Mouse (Mus musculus): ENCODE measurements at regions not wholly inside any gene's neighbourhood (a gene's known extent, or its start where the extent isn't known, plus 50 kb on each side); places are given as distances from the start of the nearest gene placed in this dataset.

DNA sequence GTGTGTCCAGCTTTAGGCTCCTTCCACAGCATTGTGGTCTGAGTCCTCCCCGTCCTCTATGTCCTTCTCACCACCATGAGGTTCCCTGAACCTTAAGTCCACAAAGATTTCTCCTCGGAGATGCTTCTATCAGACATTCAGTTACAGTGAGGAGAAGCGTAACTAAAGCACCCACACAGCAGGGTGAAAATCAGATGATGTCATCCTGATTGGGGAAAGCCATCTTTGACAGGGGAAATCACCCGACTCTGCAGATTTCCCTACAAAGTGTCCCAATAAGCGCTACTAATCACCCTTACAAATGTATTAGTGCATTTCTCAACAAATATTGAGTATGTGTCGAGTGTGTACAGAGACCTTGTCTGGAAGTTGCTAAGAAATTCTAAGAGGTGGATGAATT is 484.8 kb upstream of the Gm19410 start:
- Histone ChIP-seq H3K27me3 (replicated peaks; ENCODE audit: control insufficient read depth, insufficient read depth, low read length) (no peaks in the 10 kb centered on the region), H3K4me2 (ENCODE audit: low read length) (no peak overlapping the region), H3K36me3 (ENCODE audit: control insufficient read depth, insufficient read depth, low read length) (no peaks in the 10 kb centered on the region), H3K9ac (ENCODE audit: low read length) (no peak overlapping the region), H3K9me3 (replicated peaks; ENCODE audit: control insufficient read depth, low read length) (no peaks in the 10 kb centered on the region), H3K4me1 (ENCODE audit: control insufficient read depth, insufficient read depth, low read length) (peaks cover 5% of the 10 kb centered on the region; the same call in 1 of the 2 replicates), H3K4me3 (ENCODE audit: low read depth, low read length) (no peak overlapping the region), H3K27ac (ENCODE audit: low read depth, low read length) (no peak overlapping the region)
- DNase-seq (ENCODE audit: low spot score) = no peak
- 90% methylated on average over 6 of the region's 6 CpGs for WGBS
- ATAC-seq = no peak

GRCm38 (mm10) chr8:35283366-35283765 is 482.2 kb upstream of the Gm19410 start:
- Histone ChIP-seq H3K4me3 (ENCODE audit: low read depth, low read length) (no peak overlapping the region), H3K27ac (ENCODE audit: low read depth, low read length) (no peak overlapping the region), H3K4me1 (ENCODE audit: control insufficient read depth, insufficient read depth, low read length) (no peaks in the 10 kb centered on the region), H3K27me3 (replicated peaks; ENCODE audit: control insufficient read depth, insufficient read depth, low read length) (no peaks in the 10 kb centered on the region), H3K9ac (ENCODE audit: low read length) (no peak overlapping the region), H3K9me3 (replicated peaks; ENCODE audit: control insufficient read depth, low read length) (no peaks in the 10 kb centered on the region), H3K36me3 (ENCODE audit: control insufficient read depth, insufficient read depth, low read length) (no peaks in the 10 kb centered on the region), H3K4me2 (ENCODE audit: low read length) (no peak overlapping the region)
- DNase-seq (ENCODE audit: low spot score) = peak; percentile 60
- WGBS = 72% methylated on average over 9 of the region's 9 CpGs
- no peak for ATAC-seq

- no peak for DNase-seq (ENCODE audit: low spot score)
- ATAC-seq = no peak
- Histone ChIP-seq H3K4me2 (ENCODE audit: low read length) (no peak overlapping the region), H3K9me3 (replicated peaks; ENCODE audit: control insufficient read depth, low read length) (no peaks in the 10 kb centered on the region), H3K27ac (ENCODE audit: low read depth, low read length) (no peak overlapping the region), H3K27me3 (replicated peaks; ENCODE audit: control insufficient read depth, insufficient read depth, low read length) (no peaks in the 10 kb centered on the region), H3K36me3 (ENCODE audit: control insufficient read depth, insufficient read depth, low read length) (no peaks in the 10 kb centered on the region), H3K9ac (ENCODE audit: low read length) (no peak overlapping the region), H3K4me3 (ENCODE audit: low read depth, low read length) (no peak overlapping the region), H3K4me1 (ENCODE audit: control insufficient read depth, insufficient read depth, low read length) (no peaks in the 10 kb centered on the region; the same call in 1 of the 2 replicates)
- WGBS = 66% methylated on average over 5 of the region's 5 CpGs
Measured at GRCm38 (mm10) chr8:35289018-35289417, 476.6 kb upstream of the Gm19410 start.

GRCm38 (mm10) chr8:35289967-35290366 is 475.6 kb upstream of the Gm19410 start:
- H3K36me3 ChIP-seq (ENCODE audit: control insufficient read depth, insufficient read depth, low read length) = no peaks in the 10 kb centered on the region
- no peak overlapping the region for H3K9ac ChIP-seq (ENCODE audit: low read length)
- H3K27me3 ChIP-seq (replicated peaks; ENCODE audit: control insufficient read depth, insufficient read depth, low read length) = no peaks in the 10 kb centered on the region
- no peaks in the 10 kb centered on the region for H3K9me3 ChIP-seq (replicated peaks; ENCODE audit: control insufficient read depth, low read length)
- no peak overlapping the region for H3K4me3 ChIP-seq (ENCODE audit: low read depth, low read length)
- no peak for DNase-seq (ENCODE audit: low spot score)
- no peak overlapping the region for H3K27ac ChIP-seq (ENCODE audit: low read depth, low read length)
- no peak overlapping the region for H3K4me2 ChIP-seq (ENCODE audit: low read length)
- no peaks in the 10 kb centered on the region; the same call in 1 of the 2 replicates for H3K4me1 ChIP-seq (ENCODE audit: control insufficient read depth, insufficient read depth, low read length)
- no peak for ATAC-seq
- WGBS = 85% methylated on average over 4 of the region's 4 CpGs

GRCm38 (mm10) chr8:35293437-35294126 is 472.0 kb upstream of the Gm19410 start:
- 81% methylated on average over 14 of the region's 14 CpGs for WGBS

DNA sequence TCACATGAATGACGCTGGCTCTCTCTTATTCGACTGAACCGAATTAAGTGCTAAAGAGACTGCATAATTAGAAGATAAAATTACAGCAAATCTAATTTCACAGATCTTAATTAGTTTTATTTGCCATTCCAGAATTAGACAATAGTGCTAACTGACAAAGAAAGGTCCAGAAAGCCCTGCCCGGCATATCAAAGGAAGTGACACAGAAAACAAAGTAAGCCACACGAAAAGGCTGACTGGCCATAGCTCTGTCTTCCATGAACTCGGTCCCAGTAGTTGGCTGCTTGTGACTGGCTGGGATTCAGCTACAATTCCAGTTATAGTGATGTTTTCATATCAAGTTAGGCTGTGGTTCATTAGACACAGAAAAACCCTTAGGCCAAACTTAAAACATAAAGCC is 468.7 kb upstream of the Gm19410 start:
- Histone ChIP-seq H3K4me1 (ENCODE audit: control insufficient read depth, insufficient read depth, low read length) (peaks cover 10% of the 10 kb centered on the region; the same call in 1 of the 2 replicates), H3K4me3 (ENCODE audit: low read depth, low read length) (no peak overlapping the region), H3K36me3 (ENCODE audit: control insufficient read depth, insufficient read depth, low read length) (no peaks in the 10 kb centered on the region), H3K4me2 (ENCODE audit: low read length) (no peak overlapping the region), H3K9me3 (replicated peaks; ENCODE audit: control insufficient read depth, low read length) (no peaks in the 10 kb centered on the region), H3K27me3 (replicated peaks; ENCODE audit: control insufficient read depth, insufficient read depth, low read length) (no peaks in the 10 kb centered on the region), H3K27ac (ENCODE audit: low read depth, low read length) (no peak overlapping the region), H3K9ac (ENCODE audit: low read length) (no peak overlapping the region)
- ATAC-seq (no peak), DNase-seq (ENCODE audit: low spot score) (peak; percentile 58)
- 23% methylated on average over 6 of the region's 6 CpGs for WGBS

More at GRCm38 (mm10) chr8:35293437-35294126, 472.0 kb upstream of the Gm19410 start:
- ATAC-seq = no peak
- no peak overlapping the region for H3K4me2 ChIP-seq (ENCODE audit: low read length)
- no peak overlapping the region for H3K27ac ChIP-seq (ENCODE audit: low read depth, low read length)
- no peaks in the 10 kb centered on the region for H3K9me3 ChIP-seq (replicated peaks; ENCODE audit: control insufficient read depth, low read length)
- H3K9ac ChIP-seq (ENCODE audit: low read length) = no peak overlapping the region
- H3K4me1 ChIP-seq (ENCODE audit: control insufficient read depth, insufficient read depth, low read length) = no peaks in the 10 kb centered on the region; the same call in 1 of the 2 replicates
- H3K27me3 ChIP-seq (replicated peaks; ENCODE audit: control insufficient read depth, insufficient read depth, low read length) = no peaks in the 10 kb centered on the region
- DNase-seq (ENCODE audit: low spot score) = no peak
- no peaks in the 10 kb centered on the region for H3K36me3 ChIP-seq (ENCODE audit: control insufficient read depth, insufficient read depth, low read length)
- no peak overlapping the region for H3K4me3 ChIP-seq (ENCODE audit: low read depth, low read length)

GRCm38 (mm10) chr8:35299088-35299487 is 466.5 kb upstream of the Gm19410 start:
- no peaks in the 10 kb centered on the region for H3K27me3 ChIP-seq (replicated peaks; ENCODE audit: control insufficient read depth, insufficient read depth, low read length)
- H3K27ac ChIP-seq (ENCODE audit: low read depth, low read length) = no peak overlapping the region
- 0 out of 2 replicates have a peak, but pooled peaks cover 10% of the 10 kb centered on the region for H3K4me1 ChIP-seq (ENCODE audit: control insufficient read depth, insufficient read depth, low read length)
- no peak overlapping the region for H3K9ac ChIP-seq (ENCODE audit: low read length)
- H3K36me3 ChIP-seq (ENCODE audit: control insufficient read depth, insufficient read depth, low read length) = no peaks in the 10 kb centered on the region
- no peak for DNase-seq (ENCODE audit: low spot score)
- H3K9me3 ChIP-seq (replicated peaks; ENCODE audit: control insufficient read depth, low read length) = no peaks in the 10 kb centered on the region
- H3K4me2 ChIP-seq (ENCODE audit: low read length) = no peak overlapping the region
- H3K4me3 ChIP-seq (ENCODE audit: low read depth, low read length) = no peak overlapping the region
- no peak for ATAC-seq
- WGBS = 92% methylated on average over 9 of the region's 9 CpGs

GRCm38 (mm10) chr8:35300359-35300758 is 465.2 kb upstream of the Gm19410 start:
- no peak overlapping the region for H3K4me2 ChIP-seq (ENCODE audit: low read length)
- H3K4me3 ChIP-seq (ENCODE audit: low read depth, low read length) = no peak overlapping the region
- DNase-seq (ENCODE audit: low spot score) (peak; percentile 78), ATAC-seq (peak; percentile 48)
- H3K27ac ChIP-seq (ENCODE audit: low read depth, low read length) = 0 out of 2 replicates have a peak overlapping the region, but pooled peaks have one; percentile 50
- no peaks in the 10 kb centered on the region for H3K36me3 ChIP-seq (ENCODE audit: control insufficient read depth, insufficient read depth, low read length)
- 0 out of 2 replicates have a peak, but pooled peaks cover 10% of the 10 kb centered on the region for H3K4me1 ChIP-seq (ENCODE audit: control insufficient read depth, insufficient read depth, low read length)
- no peak overlapping the region for H3K9ac ChIP-seq (ENCODE audit: low read length)
- H3K9me3 ChIP-seq (replicated peaks; ENCODE audit: control insufficient read depth, low read length) = 0 out of 2 replicates have a peak, but pooled peaks cover 2% of the 10 kb centered on the region
- 46% methylated on average over 3 of the region's 3 CpGs for WGBS
- H3K27me3 ChIP-seq (replicated peaks; ENCODE audit: control insufficient read depth, insufficient read depth, low read length) = no peaks in the 10 kb centered on the region

DNA sequence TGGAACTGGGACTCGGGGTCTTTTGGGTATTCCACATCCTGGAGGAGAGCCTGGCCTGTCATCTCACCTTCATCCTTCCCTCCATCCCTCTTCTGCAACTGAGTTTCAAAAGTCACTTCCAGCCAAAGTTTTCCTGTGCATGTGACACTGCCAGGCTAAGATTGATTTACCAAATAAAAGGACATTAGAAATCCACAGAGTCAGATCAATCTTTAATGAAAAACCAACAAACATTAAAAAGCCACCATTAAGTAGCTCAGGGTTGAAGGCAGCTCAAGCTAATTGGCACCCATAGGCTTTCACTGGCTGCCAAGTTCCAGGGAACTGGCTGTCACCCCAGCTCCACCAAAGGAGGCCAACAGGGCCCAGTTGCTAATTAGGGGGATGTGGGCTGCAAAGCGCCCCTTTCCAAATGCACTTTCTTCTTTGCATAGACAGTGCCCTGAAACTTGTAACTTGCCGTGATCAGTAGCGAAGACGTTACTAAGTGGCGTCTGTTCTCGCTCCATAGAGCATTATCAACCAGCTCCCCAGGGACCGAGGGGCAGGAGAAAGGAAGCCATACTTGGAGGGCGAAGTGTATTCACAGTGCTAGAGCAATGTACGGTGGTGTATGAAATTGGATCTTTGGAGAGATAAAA is 464.6 kb upstream of the Gm19410 start:
- Histone ChIP-seq H3K9ac (ENCODE audit: low read length) (no peak overlapping the region), H3K27me3 (replicated peaks; ENCODE audit: control insufficient read depth, insufficient read depth, low read length) (no peaks in the 10 kb centered on the region), H3K4me3 (ENCODE audit: low read depth, low read length) (no peak overlapping the region), H3K4me2 (ENCODE audit: low read length) (0 out of 2 replicates have a peak overlapping the region, but pooled peaks have one; percentile 15), H3K27ac (ENCODE audit: low read depth, low read length) (peak overlapping the region; percentile 50; the same call in 1 of the 2 replicates), H3K4me1 (ENCODE audit: control insufficient read depth, insufficient read depth, low read length) (0 out of 2 replicates have a peak, but pooled peaks cover 10% of the 10 kb centered on the region), H3K9me3 (replicated peaks; ENCODE audit: control insufficient read depth, low read length) (0 out of 2 replicates have a peak, but pooled peaks cover 2% of the 10 kb centered on the region), H3K36me3 (ENCODE audit: control insufficient read depth, insufficient read depth, low read length) (no peaks in the 10 kb centered on the region)
- DNase-seq (ENCODE audit: low spot score) (peak; percentile 90), ATAC-seq (peak; percentile 93)
- 24% methylated on average over 10 of the region's 10 CpGs for WGBS

Measured in forebrain, embryonic 14.5 days (tissue).